Mouse (Mus musculus) testis, adult 2 months (tissue): ENCODE results near the gene Cnnm2. TPM values are rescaled to one million over a fixed set of nuclear protein-coding genes. Genes with fewer than 3 reads are reported as not detected.

ENCODE experiments used
- H3K27ac ChIP-seq: fragments of 200-500 bp; 2 replicates; pipeline ENCODE4 v1.5.1; 2012; ENCODE audit warnings: low read depth, low read length; ENCODE audit not compliant: control insufficient read depth, insufficient read depth
- H3K27me3 ChIP-seq: fragments of 200-500 bp; 2 replicates; pipeline ENCODE4 v1.6.1; 2012; ENCODE audit warnings: mild to moderate bottlenecking, low read length, moderate library complexity; ENCODE audit not compliant: control insufficient read depth, insufficient read depth
- H3K36me3 ChIP-seq: fragments of 200-500 bp; 2 replicates; pipeline ENCODE4 v1.6.1; 2012; ENCODE audit warnings: mild to moderate bottlenecking, low read length; ENCODE audit not compliant: control insufficient read depth, insufficient read depth
- H3K4me1 ChIP-seq: fragments of 200-500 bp; 2 replicates; pipeline ENCODE4 v1.6.1; 2012; ENCODE audit warnings: low read length; ENCODE audit not compliant: control insufficient read depth, insufficient read depth
- H3K4me3 ChIP-seq: fragments of 200-500 bp; 2 replicates; pipeline ENCODE4 v1.5.1; 2012; ENCODE audit warnings: low read depth, mild to moderate bottlenecking, low read length, moderate library complexity, mixed read lengths; ENCODE audit not compliant: control insufficient read depth
- CTCF ChIP-seq: fragments of 200-500 bp; IDR thresholded peaks from 2 replicates; pipeline ENCODE4 v1.5.1; 2012; ENCODE audit warnings: low read depth, mild to moderate bottlenecking, inconsistent platforms, low read length, moderate library complexity; ENCODE audit not compliant: control insufficient read depth, insufficient read depth, insufficient replicate concordance
- POLR2A ChIP-seq: fragments of 200-500 bp; IDR thresholded peaks from 2 replicates; pipeline ENCODE4 v1.6.1; 2012; ENCODE audit warnings: low read depth, mild to moderate bottlenecking, inconsistent platforms, low read length, moderate library complexity; ENCODE audit not compliant: control insufficient read depth
- polyA plus RNA-seq: library from polyadenylated mRNA; depleted of rRNA; stranded (reverse); fragments of >200 nt; gene quantifications from 2 replicates; pipeline ENCODE4 v1.2.3, GENCODE M21; 2012; rRNA removed

The Cnnm2 gene
- polyA plus RNA-seq, 1 experiment: 3.3 TPM

DNA sequence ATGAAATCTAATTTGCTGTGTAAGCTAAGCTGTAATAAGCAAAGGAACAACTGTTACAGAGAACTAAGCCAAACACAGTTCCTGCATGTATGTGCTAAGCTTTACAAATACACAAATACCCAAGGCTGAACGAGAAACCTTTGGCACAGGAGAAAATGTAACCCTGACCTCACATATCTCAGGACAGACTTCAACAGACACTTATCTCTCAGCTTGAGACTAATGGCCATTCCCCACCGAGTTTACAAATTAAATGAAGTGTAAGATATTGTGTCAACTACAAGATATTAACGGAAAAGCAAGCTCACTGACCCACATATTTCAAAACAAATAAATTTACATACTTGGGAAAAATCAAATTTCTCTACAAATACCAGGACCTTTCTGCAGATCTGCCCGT is 166.7 kb downstream of the Cnnm2 start:
- no peaks in the 10 kb centered on the region; the same call in 1 of the 2 replicates for H3K4me1 ChIP-seq
- H3K27ac ChIP-seq: no peak overlapping the region
- H3K36me3 ChIP-seq: no peaks in the 10 kb centered on the region; the same call in none of the 2 replicates
- H3K27me3 ChIP-seq: no peaks in the 10 kb centered on the region
- TF ChIP-seq CTCF (no peak), POLR2A (no peak)
- no peak overlapping the region for H3K4me3 ChIP-seq

DNA sequence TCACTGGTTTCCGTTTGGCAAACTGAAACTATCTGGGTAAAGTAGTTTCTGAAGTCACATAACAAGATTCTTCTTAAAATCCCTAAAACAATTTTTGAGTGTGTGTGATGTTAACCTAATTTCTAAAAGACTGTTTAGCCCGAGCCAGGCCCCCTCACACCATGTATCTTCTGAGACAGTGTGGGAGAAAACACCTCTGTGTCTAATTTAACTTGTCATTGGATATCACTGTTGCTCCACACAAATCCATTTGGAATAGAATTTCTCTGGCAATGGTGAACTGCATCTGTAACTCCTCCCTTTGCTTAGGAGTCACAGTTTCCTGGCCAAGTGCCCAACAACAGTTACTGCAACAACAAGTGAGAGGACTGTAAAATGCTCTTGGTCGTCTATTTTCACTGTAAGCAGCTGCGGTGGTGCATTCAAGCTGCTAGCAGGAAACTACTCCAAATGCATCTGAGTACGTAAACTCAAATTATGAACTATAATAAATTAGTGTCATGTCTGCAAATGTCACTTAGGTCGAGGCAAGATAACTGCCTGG is 167.7 kb downstream of the Cnnm2 start:
- TF ChIP-seq CTCF: no peak
- no peak for TF ChIP-seq POLR2A
- Histone ChIP-seq H3K4me1 (no peaks in the 10 kb centered on the region; the same call in 1 of the 2 replicates), H3K27me3 (no peaks in the 10 kb centered on the region), H3K36me3 (no peaks in the 10 kb centered on the region), H3K4me3 (no peak overlapping the region), H3K27ac (no peak overlapping the region)

Other genes starting within 250 kb of the Cnnm2 start
- gene Arl3, start 188.4 kb upstream of the Cnnm2 start, polyA plus RNA-seq: 214 and 266 TPM in 2 replicates
- 1.5 TPM in 2 replicates for gene Sfxn2, start 188.2 kb upstream of the Cnnm2 start, polyA plus RNA-seq
- gene Wbp1l, start 162.5 kb upstream of the Cnnm2 start, polyA plus RNA-seq: 16.9 and 17.1 TPM in 2 replicates
- gene Cyp17a1, start 88.4 kb upstream of the Cnnm2 start, polyA plus RNA-seq: 174 and 209 TPM in 2 replicates
- 3.8 and 4.2 TPM in 2 replicates for gene Borcs7, start 71.7 kb upstream of the Cnnm2 start, polyA plus RNA-seq
- gene As3mt, start 54.1 kb upstream of the Cnnm2 start, polyA plus RNA-seq: 9.8 and 12.1 TPM in 2 replicates